Mouse (Mus musculus) heart, adult 9 months (tissue): Measurements from ENCODE around the gene Chn2.

ENCODE experiments used
- DNase-seq, 2 experiments: peaks; one replicate each; pipeline ENCODE4 v3.0.0; 2022; ENCODE audit warnings: low spot score in 2 of 2

The Chn2 gene

DNA sequence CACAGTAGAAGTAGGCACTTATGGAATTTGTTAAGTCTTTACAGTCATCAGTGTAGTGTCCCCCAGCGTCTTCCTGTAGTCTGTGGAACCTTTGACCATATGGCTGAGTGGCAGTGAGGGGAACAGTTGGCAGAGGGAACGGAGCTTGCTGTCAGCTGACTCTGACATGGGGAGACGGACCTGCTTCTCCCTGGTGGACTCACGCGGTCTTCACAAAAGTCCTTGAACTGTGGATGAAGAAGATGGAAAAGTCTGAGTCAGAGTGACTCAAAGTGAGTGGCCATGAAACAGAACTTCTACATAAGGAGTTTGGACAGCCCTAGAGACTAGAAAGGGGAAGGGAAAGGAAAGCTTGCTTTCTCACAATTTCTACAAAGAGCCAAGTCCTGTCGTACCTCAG lies 36.1 kb downstream of the Chn2 start:
- no peak for DNase-seq

DNA sequence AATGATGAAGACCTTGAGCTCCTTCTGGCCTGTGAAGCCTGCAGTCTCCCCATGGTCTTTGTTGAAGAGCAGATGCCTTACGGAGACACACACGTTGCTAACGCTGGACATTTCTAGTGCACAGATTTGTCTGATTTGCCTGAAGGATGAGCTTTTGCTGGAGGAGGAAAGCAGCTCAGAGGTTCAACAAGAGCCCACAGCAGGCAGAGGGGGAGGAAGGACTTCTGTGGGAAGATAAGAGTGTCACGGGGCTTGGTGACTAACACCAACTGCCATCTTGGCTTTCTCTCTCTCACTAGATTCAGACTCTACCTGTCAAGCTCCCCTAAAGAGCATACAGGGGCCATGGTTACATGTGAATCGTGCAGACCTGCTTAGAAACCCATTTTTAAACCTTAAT lies 37.3 kb downstream of the Chn2 start:
- DNase-seq = no peak

GRCm38 (mm10) chr6:54078269-54078668 lies 38.9 kb downstream of the Chn2 start:
- DNase-seq = no peak

DNA sequence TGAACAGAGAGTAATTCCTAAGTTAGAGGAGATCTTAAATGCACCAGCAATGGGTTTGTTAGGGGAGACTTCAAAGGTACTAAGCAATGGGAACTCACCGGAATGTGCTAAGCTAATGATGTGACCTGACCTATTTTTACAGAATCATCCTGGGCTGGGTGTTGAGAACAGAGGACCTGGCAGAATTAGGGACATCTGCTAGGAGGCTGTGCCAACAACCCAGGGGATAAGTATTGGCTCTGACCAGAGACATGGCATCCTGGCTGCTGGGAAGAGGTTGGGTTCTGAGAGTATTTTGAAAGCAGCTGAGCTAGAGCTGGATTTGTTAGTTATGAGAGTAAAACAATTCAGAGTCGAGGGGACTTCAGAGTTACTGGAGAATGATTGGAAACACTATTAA lies 40.5 kb downstream of the Chn2 start:
- DNase-seq = no peak

- no peak for DNase-seq
Observed at GRCm38 (mm10) chr6:54080518-54081285, 41.3 kb downstream of the Chn2 start.

DNA sequence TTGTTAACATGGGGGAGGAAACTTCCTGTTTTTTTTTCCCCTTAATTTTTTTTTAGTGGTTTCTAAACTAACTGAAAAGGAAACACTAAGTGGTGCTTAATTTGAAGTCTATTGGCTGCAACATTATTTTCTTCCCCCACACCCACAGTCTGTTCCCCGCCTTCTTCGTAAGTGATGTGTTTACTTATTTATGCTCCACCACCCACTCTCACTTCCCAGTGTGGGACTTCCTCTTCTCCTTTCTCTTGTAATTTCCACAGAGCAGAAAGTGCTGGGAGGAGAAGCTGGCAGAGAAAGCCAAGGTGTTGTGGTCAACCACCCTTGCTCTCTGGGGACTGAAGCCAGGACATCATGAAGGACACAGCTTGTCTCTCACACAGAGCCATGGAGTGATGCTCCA lies 43.2 kb downstream of the Chn2 start:
- peak; percentile 54 to 76 for DNase-seq

DNA sequence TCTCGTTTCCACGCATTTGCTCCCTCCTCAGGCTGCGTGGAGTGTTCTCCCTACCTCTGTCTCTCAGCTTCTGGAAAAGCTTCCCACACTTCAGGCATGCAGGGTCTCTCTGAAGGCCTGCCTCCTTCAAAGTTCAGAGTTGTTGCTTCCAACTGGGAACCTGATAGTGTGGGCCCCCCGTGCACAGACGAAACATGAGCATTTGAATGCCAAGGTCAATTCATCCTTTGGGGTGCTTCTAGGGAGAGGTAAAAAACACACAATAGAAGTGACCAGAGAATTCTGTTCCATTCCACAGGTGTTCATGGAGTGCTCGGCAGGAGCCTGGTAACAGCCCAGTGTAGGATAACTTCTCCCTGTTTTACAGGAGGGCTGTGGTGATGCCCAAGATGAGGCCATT lies 44.7 kb downstream of the Chn2 start:
- no peak for DNase-seq

DNA sequence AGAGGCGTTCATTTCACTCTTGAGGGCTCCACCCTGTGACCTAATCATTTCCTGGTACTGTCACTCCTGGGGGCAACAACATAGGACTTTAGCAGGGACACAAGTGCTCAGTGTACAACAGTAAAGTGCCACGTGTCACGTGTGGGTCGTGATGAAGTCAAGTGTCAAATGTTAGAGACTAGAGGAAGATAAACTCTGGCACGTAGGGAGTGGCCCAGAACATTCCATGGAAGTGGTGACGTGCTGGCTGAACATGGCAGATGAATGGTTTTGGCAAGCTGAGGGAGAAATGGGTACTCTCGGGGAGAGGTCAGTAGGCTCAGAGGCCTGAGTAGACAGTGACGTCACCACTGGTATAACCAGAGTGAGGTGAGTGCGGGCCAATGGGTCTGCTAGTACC lies 45.7 kb downstream of the Chn2 start:
- DNase-seq = no peak

DNA sequence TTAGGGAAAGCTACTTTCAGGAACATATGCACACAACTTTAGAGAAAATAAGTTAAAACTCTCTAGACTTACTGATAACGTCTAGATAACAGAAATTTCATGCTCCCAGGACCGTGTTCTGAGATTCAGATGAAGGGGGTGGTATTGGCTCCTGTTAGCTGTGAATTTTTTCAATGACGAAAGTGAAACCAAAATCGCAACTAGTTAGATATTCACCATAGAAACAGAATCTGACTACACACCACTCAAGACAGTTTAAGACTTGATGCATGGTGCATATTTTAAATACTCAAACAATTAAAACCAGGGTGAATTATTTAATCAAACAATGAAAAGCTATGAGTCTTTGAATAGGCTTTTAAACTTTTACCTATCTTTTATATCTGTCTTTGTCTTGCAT lies 48.8 kb downstream of the Chn2 start:
- no peak for DNase-seq

DNA sequence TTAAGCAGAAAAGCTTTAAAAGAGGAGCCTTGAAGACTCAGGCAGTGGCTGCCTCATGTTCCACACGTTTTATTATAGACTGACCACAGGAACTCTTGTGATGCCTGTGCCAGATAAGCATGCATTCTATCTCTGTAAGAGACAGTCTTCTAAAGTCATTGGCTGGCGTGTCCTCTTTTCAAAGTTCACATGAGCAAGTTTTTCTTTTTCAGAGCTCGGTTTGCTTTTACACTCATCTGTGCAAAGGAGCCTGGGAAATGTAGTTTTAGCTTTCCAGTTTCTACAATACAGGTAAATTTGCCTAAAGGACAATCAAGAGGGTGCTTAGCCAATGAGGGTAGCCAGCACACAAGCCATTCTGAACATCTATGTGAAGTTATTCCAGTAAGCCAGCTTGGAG lies 51.5 kb downstream of the Chn2 start:
- DNase-seq = no peak

DNA sequence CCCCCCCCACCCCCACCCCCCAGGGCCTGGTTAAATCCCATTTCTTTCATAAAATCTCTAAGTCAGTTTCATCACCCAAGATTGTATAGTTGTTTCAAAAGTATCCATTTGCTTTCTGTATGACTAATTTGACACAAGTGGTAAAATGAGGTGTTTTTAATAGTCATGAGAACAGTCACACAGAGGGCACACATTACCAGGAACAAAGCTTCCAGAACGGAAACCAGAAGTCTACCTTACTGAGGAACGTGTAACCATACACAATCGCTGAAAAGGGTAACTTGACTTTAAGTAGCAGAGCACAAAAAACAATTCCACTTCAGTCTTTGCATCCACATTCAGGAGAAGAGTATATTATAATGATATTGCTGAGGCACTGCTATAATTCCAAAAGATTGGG lies 53.6 kb downstream of the Chn2 start:
- DNase-seq = no peak

- no peak for DNase-seq
Observed at GRCm38 (mm10) chr6:54096147-54096761, 56.9 kb downstream of the Chn2 start.

GRCm38 (mm10) chr6:54096836-54097235 lies 57.5 kb downstream of the Chn2 start:
- no peak for DNase-seq

GRCm38 (mm10) chr6:54098339-54098738 lies 59.0 kb downstream of the Chn2 start:
- DNase-seq = no peak

GRCm38 (mm10) chr6:54099659-54100058 lies 60.3 kb downstream of the Chn2 start:
- DNase-seq = peak in 1 of 2 experiments; percentile 38

- peak in 1 of 2 experiments; percentile 23 for DNase-seq
Observed at GRCm38 (mm10) chr6:54102210-54102609, 62.9 kb downstream of the Chn2 start.

DNA sequence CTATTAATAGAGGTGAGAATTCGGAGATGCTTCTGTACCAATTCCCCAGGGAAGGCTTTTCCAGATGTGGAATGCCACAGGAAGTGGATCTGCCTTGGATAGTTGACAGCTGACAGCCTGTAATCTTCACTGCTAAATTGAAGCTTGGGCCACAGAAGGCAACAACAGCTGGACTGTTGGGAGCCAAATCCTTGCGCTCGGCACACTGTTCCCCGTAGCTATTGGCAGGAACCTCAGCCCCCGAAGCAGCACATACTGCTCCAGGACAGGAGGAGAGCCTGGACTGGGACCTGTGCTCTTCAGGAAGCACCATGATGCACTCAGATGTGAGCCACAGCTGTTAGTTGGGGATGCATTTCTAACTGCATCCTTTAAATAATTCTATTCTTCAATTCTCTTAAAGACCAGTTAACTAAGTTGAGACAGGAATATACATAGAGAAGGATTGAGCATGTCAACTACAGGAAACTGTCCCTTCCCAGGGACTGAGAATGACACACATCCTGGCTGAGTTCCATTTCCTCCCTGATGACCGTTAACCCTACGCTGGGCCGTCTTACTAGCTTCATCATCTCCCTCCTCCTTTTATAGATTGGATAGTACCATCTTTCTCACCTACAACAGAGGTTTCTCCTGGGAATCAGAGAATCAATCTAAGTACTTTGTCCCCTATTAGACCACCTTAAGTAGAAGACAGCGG lies 64.1 kb downstream of the Chn2 start:
- DNase-seq = peak; percentile 21 to 47

DNA sequence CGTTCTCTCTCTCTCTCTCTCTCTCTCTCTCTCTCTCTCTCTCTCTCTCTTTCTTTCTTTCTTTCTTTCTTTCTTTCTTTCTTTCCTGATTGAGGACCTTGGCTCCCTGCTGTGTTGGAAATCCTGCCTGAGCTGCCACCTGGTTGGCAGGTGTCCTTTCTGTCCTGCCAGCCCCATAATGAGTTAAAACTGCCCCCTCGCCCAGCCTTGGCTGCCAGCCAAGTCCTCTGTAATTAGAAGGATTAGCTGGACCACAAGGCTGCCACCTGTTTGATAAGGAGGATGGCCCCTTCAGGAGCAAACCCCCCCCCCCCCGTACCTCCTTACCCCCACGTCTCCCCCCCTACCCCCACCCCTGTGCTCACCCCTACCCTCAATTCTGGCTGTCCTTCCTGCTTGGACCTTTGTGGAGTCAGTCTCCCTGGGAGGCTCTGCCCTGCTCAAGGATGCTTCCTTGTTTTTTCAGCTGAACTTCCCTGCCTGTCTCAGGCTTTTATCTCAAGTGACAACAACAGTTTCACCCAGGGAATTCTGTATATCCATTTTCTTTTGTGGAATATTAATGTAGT lies 72.1 kb downstream of the Chn2 start:
- no peak for DNase-seq

DNA sequence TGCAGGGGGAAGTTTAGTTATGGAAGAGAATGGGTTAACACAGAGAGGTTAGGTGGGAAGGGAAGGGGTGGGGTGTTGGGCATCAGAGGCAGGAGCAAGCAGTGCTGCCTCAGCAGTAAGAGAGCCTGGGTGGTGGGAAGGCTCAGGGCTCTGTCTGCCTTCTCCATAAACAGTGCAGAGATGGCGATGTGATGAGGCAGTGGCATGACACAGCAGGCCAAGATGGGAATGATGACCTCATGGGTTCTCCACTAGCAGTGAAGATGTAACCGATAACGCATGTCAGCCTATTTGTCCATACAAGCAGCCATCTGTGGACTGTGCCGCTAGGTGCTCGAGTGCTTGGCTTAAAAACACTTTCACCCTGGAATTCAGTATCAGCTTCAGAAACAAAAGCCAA lies 74.0 kb downstream of the Chn2 start:
- no peak for DNase-seq

DNA sequence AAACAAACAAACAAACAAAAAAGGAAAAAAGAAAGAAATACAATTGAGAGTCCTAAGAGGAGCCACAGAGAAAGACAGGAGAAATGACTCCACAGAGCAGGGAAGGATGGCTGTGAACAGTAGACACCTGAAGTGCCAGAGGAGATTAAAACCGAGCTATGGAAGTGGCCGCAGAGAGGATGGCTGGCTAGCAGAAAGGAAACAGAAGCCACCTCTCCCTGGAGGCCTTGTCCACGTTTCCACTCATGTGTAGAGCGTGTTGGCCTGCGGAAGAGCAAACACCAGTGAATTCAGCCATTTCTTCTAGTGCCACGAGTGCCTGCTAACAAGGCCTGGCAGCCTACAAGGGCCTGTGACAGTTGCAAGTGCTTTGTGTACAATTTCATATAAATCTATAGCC lies 75.1 kb downstream of the Chn2 start:
- no peak for DNase-seq

DNA sequence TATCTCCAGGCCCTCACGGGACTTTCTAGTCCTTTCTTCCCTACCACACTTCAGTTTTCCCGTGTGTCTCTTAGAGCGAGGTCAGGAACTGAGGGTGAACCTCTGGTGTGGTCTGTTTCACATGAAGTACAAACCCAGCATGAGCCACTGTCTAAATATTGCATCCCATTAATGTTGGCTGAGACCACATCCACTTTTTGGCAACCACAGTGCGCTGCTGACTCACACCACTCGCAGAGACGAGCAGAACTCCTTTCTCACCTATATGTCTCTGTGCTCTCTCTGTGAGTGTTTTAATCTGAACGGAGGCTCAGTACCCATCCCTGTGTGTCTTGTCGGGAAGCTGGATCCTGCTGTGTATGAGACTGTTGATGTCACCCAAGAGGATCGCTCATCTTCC lies 76.9 kb downstream of the Chn2 start:
- DNase-seq = no peak

- DNase-seq = peak; percentile 15 to 38
Observed at GRCm38 (mm10) chr6:54117001-54117591, 77.7 kb downstream of the Chn2 start.
